Mouse (Mus musculus) limb, embryonic 11.5 days (tissue): Measurements from ENCODE around the gene Kmt5a. TPM values are rescaled to one million over a fixed set of nuclear protein-coding genes. Genes with fewer than 3 reads are reported as not detected.

ENCODE experiments used
- ATAC-seq: fragments of 200-750 bp; cut with Nextera tagmentation; 2 replicates; pipeline ENCODE4 v1.8.0; 2017; ENCODE audit warnings: low read depth; ENCODE audit not compliant: insufficient number of reproducible peaks, low FRiP score, low TSS enrichment
- DNase-seq: peaks from one replicate; pipeline ENCODE4 v3.0.0-alpha.2; 2015; ENCODE audit warnings: low spot score
- H3K27ac ChIP-seq: fragments of 300-500 bp; sonication (generic); replicated peaks from 2 replicates; pipeline ENCODE4 v1.5.1; 2014; ENCODE audit warnings: low read depth, mild to moderate bottlenecking, low read length
- H3K27me3 ChIP-seq: fragments of 300-500 bp; sonication (generic); 2 replicates; pipeline ENCODE4 v1.6.1; 2014; ENCODE audit warnings: mild to moderate bottlenecking, low read length, mixed read lengths; ENCODE audit not compliant: control insufficient read depth, insufficient read depth
- H3K36me3 ChIP-seq: fragments of 300-500 bp; sonication (generic); 2 replicates; pipeline ENCODE4 v1.6.1; 2014; ENCODE audit warnings: mild to moderate bottlenecking, low read length, moderate library complexity, mixed read lengths; ENCODE audit not compliant: control insufficient read depth, insufficient read depth
- H3K4me1 ChIP-seq: fragments of 300-500 bp; sonication (generic); 2 replicates; pipeline ENCODE4 v1.6.1; 2014; ENCODE audit warnings: low read length, mixed read lengths; ENCODE audit not compliant: control insufficient read depth, insufficient read depth
- H3K4me2 ChIP-seq: fragments of 300-500 bp; sonication (generic); 2 replicates; pipeline ENCODE4 v1.6.1; 2014; ENCODE audit warnings: low read depth, mild to moderate bottlenecking, moderate library complexity; ENCODE audit not compliant: severe bottlenecking
- H3K4me3 ChIP-seq: fragments of 300-500 bp; sonication (generic); 2 replicates; pipeline ENCODE4 v1.5.1; 2014; ENCODE audit warnings: low read depth, low read length
- H3K9ac ChIP-seq: fragments of 300-500 bp; sonication (generic); 2 replicates; pipeline ENCODE4 v1.6.1; 2014; ENCODE audit warnings: mild to moderate bottlenecking, low read length
- H3K9me3 ChIP-seq: fragments of 300-500 bp; sonication (generic); 2 replicates; pipeline ENCODE4 v1.6.1; 2016; ENCODE audit warnings: low read length; ENCODE audit not compliant: control insufficient read depth
- WGBS: fragments of 180-500 bp; shearing (Covaris S2); extraction: QIAGEN DNeasy Blood & Tissue Kit; methylation state at CpG from one replicate; pipeline ENCODE4 v1.1.7; 2014; 5-methylcytosine and 5-hydroxymethylcytosine counted together
- polyA plus RNA-seq: library from polyadenylated mRNA; unstranded; fragments of >200 nt; fragmentation: Nextera tagmentation; extraction: Ambion mirVana; gene quantifications from 2 replicates; pipeline ENCODE4 v1.2.1, GENCODE M21; 2014

Gene Kmt5a
- polyA plus RNA-seq, 1 experiment from 2014 or later, result 102 TPM

DNA sequence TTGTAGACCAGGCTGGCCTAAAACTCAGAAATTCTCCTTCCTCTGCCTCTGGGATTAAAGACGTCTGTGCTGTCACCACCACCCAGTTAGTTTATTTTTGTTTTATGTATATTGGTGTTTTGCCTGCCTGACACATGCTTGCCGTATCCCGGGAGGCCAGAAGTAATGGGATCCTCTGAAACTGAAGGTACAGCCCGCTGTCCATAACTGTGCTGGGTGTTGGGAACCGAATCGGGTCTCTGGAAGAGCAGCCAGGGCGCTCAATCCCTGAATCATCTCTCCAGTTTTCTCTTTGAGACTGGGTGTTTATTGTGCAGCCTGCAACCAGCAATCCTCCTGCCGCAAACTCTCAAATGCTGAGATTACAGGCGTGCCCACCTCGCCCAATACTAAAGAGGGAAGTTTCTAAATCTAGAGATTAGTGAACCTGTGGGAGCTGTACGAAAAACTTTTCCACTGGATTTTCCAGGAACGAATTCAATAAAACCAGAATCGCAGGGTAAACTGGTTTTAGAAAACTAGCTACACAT is 42.8 kb downstream of the Kmt5a start:
- Histone ChIP-seq H3K4me3 (peak overlapping the region; percentile 56), H3K27me3 (no peaks in the 10 kb centered on the region), H3K27ac (peak overlapping the region; percentile 98), H3K9me3 (no peaks in the 10 kb centered on the region), H3K9ac (peak overlapping the region; percentile 79), H3K4me2 (peak overlapping the region; percentile 50), H3K4me1 (peaks cover 4% of the 10 kb centered on the region; the same call in 1 of the 2 replicates), H3K36me3 (no peaks in the 10 kb centered on the region)
- WGBS, result 8% methylated on average over 13 of the region's 13 CpGs
- ATAC-seq (no peak), DNase-seq (peak; percentile 58)

DNA sequence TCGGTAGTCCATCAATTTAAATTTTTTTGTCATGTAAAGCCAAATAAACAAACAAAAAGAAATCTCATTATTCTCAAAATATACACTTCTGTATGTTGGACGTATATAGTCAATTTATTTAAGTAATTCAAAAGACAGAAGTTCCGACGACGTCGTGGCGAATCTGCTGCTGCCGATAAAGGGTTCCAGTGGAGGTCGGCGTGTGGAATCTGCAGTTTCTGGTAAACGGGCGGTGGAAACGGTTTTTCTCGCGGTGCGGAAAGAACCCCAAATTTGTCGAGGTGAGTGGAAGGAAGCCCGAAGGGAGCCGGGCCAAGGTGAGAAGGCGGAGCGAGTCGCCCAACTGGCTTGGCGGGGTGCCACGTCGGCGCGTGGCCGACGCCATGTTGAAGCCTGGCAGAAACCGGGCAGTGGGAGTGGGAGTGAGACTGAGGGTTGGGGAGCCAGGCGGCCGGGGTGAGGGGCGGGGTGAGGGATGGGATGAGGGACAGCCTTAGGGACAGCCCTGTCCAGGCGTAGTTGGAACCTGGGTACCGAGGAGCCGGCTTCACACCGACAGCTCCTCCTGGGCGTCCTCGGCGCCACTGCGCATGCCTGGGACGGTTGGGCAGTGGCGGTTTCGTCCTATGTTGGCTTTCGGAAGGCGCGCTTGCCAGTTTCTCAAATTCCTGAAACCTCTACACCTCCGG is 43.4 kb downstream of the Kmt5a start, which contains the start of gene Snrnp35:
Snrnp35 (plus strand) TSS at position 169 of the 689 bp plus-strand sequence.
- Histone ChIP-seq H3K4me3 (peak within 1 kb of the TSS; percentile 56), H3K9ac (peak within 1 kb of the TSS; percentile 79), H3K9me3 (no peaks in the 10 kb centered on the region), H3K27me3 (no peaks in the 10 kb centered on the region), H3K36me3 (no peaks in the 10 kb centered on the region), H3K4me2 (peak within 1 kb of the TSS; percentile 50), H3K4me1 (peaks cover 4% of the 10 kb centered on the region; the same call in 1 of the 2 replicates), H3K27ac (peak within 1 kb of the TSS; percentile 98)
- peak; percentile 90 for DNase-seq
- peak; percentile 89 for ATAC-seq
- WGBS, result under 1% methylated on average over 48 of the region's 48 CpGs

DNA sequence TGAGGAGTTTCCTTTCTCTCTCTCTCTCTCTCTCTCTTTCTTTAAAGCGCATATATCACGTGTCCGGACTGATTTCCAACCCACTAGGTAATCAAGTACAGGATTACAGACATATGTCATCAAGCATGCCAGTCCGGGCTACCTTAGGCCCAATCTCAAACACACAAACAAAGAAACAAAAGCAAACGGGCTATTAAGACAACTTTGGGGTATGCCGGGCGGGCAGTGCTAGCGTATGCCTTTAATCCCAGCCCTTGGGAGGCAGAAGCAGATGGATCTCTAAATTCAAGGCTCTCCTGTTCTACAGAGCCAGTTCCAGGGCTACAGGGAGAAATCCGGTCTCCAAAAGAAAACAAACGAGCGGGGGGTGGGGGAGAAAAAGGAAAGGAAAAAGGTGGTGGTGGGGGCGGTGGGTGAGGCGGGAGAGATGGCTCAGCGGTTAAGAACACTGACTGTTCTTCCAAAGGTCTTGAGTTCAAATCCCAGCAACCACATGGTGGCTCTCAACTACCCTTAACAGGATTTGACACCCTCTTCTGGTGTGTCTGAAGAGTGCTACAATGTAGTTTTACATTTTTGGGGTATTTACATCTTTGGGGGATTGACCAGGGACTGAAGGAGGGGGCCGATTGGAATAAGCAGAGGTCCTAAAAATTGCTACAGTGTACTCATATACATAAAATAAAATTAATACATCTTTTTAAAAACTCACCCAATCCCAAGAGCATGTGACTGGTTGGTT is 44.1 kb downstream of the Kmt5a start:
- DNase-seq, result no peak
- no peaks in the 10 kb centered on the region for H3K36me3 ChIP-seq

DNA sequence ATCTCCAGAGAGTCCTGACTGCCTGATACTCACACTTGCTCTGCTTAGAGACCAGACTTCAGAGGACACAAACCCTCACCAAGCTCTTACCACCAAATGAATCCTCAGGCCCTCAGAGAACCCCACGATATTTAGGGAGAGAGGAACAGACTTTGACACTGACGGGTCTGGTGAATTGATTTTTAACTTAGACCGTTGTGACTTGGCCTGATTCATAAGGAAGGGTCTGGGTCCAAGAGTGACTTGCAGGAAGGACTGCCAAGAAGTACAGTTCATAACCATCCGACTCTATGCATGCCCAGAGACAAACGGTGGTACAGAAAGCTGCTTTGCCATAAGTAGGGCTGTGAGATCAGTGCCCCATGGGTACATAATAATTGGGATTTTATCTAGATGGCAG is 45.9 kb downstream of the Kmt5a start:
- Histone ChIP-seq H3K4me1 (no peaks in the 10 kb centered on the region), H3K9ac (no peak overlapping the region), H3K36me3 (no peaks in the 10 kb centered on the region), H3K27ac (no peak overlapping the region), H3K4me3 (no peak overlapping the region), H3K27me3 (no peaks in the 10 kb centered on the region), H3K4me2 (no peak overlapping the region), H3K9me3 (no peaks in the 10 kb centered on the region)
- 90% methylated on average over 5 of the region's 5 CpGs for WGBS
- ATAC-seq (no peak), DNase-seq (no peak)

More for the DNA sequence above, 44.1 kb downstream of the Kmt5a start:
- H3K9me3 ChIP-seq, result no peaks in the 10 kb centered on the region
- peak overlapping the region; percentile 79 for H3K9ac ChIP-seq
- peak overlapping the region; percentile 56 for H3K4me3 ChIP-seq
- 0 out of 2 replicates have a peak, but pooled peaks cover under 1% of the 10 kb centered on the region for H3K4me1 ChIP-seq
- 10% methylated on average over 15 of the region's 15 CpGs for WGBS
- ATAC-seq, result 0 out of 2 replicates have a peak, but pooled peaks have one; percentile 29
- peak overlapping the region; percentile 48 for H3K4me2 ChIP-seq
- no peaks in the 10 kb centered on the region for H3K27me3 ChIP-seq
- peak overlapping the region; percentile 98 for H3K27ac ChIP-seq

DNA sequence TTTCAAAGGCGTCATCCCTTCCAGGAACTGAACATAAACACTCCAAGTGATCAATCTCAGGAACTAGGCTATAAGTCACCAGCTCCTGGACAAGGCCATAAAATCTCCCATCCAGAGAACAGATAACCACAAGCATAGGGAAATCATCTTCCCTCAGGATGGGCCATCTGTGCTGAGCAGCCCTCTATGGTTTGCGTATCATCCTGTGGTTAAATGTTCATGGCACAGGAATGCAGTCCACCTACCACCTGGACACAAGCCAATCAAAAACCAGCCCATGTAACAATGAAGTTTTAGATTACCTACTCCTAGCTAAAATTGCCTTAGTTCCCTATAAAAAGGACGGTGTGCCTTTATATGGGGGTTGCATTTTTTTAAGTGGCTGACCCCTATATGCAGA is 49.2 kb downstream of the Kmt5a start:
- Histone ChIP-seq H3K4me1 (no peaks in the 10 kb centered on the region), H3K9me3 (no peaks in the 10 kb centered on the region), H3K4me2 (no peak overlapping the region), H3K27me3 (no peaks in the 10 kb centered on the region), H3K9ac (no peak overlapping the region), H3K36me3 (peaks cover 3% of the 10 kb centered on the region; the same call in 1 of the 2 replicates), H3K4me3 (no peak overlapping the region), H3K27ac (no peak overlapping the region)
- no peak for DNase-seq
- no peak for ATAC-seq
- 80% methylated on average over 3 of the region's 3 CpGs for WGBS

DNA sequence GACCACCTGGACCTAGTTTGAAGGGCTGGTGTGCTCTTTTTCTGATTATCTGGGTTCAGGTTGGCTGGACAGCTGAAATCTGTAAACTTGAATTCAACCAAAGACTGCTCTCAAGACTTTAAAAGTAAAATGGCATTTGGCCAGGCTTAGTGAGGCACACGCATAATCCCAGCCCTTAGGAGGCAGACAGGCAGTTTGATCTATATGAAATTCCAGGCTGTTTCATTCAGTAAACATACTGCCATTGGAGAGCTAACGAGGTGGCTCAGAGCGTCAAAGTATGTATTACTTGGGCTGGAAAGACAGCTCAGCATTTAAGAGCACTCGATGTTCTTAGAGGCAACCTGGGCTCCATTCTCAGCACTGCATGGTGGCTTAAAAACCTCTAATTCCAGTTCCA is 52.0 kb downstream of the Kmt5a start:
- H3K27ac ChIP-seq, result no peak overlapping the region
- ATAC-seq (no peak), DNase-seq (no peak)
- H3K4me1 ChIP-seq, result no peaks in the 10 kb centered on the region
- no peak overlapping the region for H3K4me3 ChIP-seq
- H3K27me3 ChIP-seq, result no peaks in the 10 kb centered on the region
- H3K36me3 ChIP-seq, result peaks cover 3% of the 10 kb centered on the region; the same call in 1 of the 2 replicates
- WGBS, result 88% methylated on average over 4 of the region's 4 CpGs
- H3K9me3 ChIP-seq, result no peaks in the 10 kb centered on the region
- no peak overlapping the region for H3K4me2 ChIP-seq
- no peak overlapping the region for H3K9ac ChIP-seq

DNA sequence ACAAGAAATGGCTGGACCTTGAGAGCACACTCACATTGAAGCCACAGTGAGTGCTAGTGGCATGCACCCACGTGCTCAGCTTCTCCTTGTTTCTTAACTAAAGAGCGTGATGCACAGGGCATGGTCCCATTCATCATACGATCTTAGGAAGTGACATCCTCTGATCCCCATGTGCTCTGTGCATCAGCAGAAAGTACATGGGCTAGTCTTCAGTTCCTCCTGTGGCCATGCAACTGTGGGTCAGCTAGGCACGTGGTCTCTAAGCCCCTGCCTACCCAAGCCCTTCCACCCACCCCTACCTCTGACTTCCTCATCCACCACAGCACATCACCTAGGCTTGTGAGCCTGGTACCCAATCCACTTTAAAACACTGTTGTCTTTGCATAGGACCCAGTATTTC is 52.9 kb downstream of the Kmt5a start:
- peaks cover 3% of the 10 kb centered on the region; the same call in 1 of the 2 replicates for H3K36me3 ChIP-seq

DNA sequence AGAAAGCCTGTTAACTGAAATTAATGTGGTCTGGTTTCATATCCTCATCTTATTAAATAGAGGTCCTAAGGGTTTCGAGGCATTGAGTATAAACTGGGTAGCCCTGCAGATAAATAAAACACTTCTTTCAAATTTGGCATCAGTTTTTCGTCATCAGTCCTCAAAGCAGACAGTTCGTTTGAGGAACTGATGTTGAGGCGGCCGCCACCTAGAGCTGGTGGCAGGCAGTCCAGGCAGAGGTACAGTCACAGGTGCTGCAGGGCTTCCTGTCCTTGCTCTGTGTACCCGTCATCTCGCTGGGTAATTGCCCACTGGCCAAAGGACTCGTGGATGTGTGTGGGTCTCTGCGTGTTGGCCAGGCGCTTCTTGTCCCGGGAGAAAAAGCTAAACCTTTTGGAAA is 53.7 kb downstream of the Kmt5a start:
- H3K27ac ChIP-seq, result no peak overlapping the region
- H3K4me1 ChIP-seq, result no peaks in the 10 kb centered on the region
- H3K4me3 ChIP-seq, result no peak overlapping the region
- 87% methylated on average over 11 of the region's 11 CpGs for WGBS
- H3K27me3 ChIP-seq, result no peaks in the 10 kb centered on the region
- no peak overlapping the region for H3K4me2 ChIP-seq
- no peak overlapping the region for H3K9ac ChIP-seq
- DNase-seq (no peak), ATAC-seq (no peak)
- H3K9me3 ChIP-seq, result no peaks in the 10 kb centered on the region
- peaks cover 3% of the 10 kb centered on the region; the same call in 1 of the 2 replicates for H3K36me3 ChIP-seq

More for the DNA sequence above, 52.9 kb downstream of the Kmt5a start:
- Histone ChIP-seq H3K9ac (no peak overlapping the region), H3K4me3 (no peak overlapping the region), H3K4me2 (no peak overlapping the region), H3K9me3 (no peaks in the 10 kb centered on the region), H3K27ac (no peak overlapping the region), H3K27me3 (no peaks in the 10 kb centered on the region), H3K4me1 (no peaks in the 10 kb centered on the region)
- WGBS, result 80% methylated on average over 4 of the region's 4 CpGs
- no peak for ATAC-seq
- no peak for DNase-seq
